Mouse (Mus musculus): ENCODE data around the gene Myom1.

The Myom1 gene

GRCm38 (mm10) chr17:70991706-70992625 is 10.5 kb upstream of the Myom1 start:
- no peak for DNase-seq (ENCODE audit: low spot score in 2 of 2)

DNA sequence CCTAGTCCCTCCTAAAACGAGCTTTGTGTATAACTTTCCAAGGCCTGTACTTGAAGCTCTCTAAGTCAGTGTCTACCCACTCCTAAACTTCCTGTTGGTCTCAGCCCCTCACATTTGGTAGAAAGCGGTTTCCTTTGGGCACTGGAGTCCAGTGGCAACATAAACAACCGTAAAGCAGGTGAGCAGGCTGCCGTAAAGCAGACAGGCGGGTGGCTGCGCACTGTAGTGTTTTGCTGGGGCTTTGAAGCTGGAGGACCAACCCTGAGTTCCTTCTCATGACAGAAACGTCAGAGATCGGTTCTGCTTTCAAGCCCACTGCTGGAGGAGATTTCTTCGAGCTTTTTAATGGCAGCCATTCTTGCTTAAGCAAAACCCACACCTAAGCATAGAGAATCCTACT is 9.8 kb upstream of the Myom1 start:
- no peak for DNase-seq (ENCODE audit: low spot score in 2 of 2)

GRCm38 (mm10) chr17:70993385-70993807 is 9.0 kb upstream of the Myom1 start:
- peak; percentile 75 to 80 for DNase-seq (ENCODE audit: low spot score in 2 of 2)

GRCm38 (mm10) chr17:70994671-70995070 is 7.8 kb upstream of the Myom1 start:
- DNase-seq (ENCODE audit: low spot score in 2 of 2): no peak

DNA sequence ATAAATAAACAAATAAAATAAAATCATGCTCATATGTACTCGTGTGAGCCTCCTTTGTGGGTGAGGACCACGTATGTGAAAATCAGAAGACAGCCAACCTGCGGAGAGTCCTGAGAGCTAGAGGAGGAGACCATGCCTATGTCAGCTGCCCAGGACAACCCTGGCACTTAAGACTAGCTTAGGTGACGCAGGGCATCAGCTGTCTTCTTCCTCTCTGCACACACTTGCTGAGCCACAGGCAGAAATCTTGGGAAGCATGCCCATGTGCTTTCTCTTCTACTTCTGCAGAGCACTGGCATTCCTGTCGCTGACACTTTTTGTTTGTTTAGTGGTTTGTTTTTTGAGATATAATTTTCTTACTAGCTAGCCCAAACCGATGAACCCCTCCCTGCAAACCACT is 6.9 kb upstream of the Myom1 start:
- no peak for DNase-seq (ENCODE audit: low spot score in 2 of 2)

- DNase-seq (ENCODE audit: low spot score in 2 of 2): peak in 1 of 2 experiments; percentile 58
These were observed 4.6 kb upstream of the Myom1 start for GRCm38 (mm10) chr17:70997836-70998235.

- DNase-seq (ENCODE audit: low spot score in 2 of 2): no peak
These were observed 3.9 kb upstream of the Myom1 start for GRCm38 (mm10) chr17:70998400-70998975.

- no peak for DNase-seq (ENCODE audit: low spot score in 2 of 2)
These were observed 3.2 kb upstream of the Myom1 start for GRCm38 (mm10) chr17:70999187-70999586.

- DNase-seq (ENCODE audit: low spot score in 2 of 2): no peak
These were observed 2.2 kb upstream of the Myom1 start for GRCm38 (mm10) chr17:71000255-71000654.

DNA sequence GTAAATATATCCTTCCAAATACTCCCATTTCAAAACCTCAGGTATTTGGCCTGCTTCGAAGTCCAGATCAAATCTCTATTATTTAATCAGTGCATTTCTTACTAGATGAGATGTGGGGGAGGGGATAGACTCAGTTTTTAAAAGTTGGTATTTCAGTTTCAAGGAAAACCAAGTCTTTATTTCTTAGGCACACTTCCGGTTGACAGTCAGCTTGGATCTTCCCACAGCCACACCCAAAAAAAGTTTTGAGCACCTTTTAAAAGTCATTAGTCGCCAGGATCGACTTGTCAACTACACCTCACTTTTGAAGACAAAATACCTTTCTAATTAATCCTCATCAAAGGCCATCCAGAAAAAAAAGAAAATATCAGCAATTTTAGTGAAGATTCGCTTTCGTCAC is 1.4 kb upstream of the Myom1 start:
- DNase-seq (ENCODE audit: low spot score in 2 of 2): no peak

DNA sequence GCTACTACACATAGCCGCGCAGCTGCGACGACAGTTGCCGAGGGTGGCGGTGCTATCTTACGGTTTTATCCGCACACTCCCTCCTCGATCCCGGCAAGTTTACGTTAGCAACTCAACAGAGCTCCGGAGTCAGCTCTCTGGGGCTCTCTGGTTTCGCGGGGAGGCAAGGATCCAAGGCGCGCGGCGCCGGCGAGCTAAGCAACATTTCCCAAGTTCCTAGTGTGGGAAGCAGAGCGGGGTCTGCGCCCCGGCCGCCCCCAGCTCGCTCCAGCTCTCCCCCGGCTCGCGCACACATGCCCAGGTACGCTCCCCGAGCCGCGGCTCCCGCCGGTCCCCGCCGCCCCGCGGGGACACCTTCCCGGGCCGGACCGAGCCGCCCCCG is 743 bp upstream of the Myom1 start:
- peak in 1 of 2 experiments; percentile 41 for DNase-seq (ENCODE audit: low spot score in 2 of 2)

DNA sequence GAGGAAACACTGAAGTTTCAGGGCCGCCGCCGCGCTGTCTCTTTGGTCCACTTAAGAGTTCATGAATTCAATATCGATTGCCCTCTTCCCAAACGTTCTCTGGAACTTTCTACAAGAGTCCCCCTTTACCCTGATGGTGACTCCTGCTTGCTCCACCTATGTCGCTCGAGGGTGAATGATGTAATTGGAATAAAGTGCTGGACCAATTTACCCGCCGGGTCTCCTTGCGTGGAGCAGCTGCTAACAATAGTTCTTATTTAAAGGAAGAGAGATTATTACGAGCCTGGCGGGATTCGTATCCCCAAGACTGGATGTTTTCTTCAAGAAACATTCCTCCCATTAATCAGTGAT is 286 bp downstream of the Myom1 start, which contains the start of gene Myl12a:
TSS of gene Myl12a (minus strand) at position 135 of the 351 bp plus-strand sequence.
- no peak for DNase-seq (ENCODE audit: low spot score in 2 of 2)

- no peak for DNase-seq (ENCODE audit: low spot score in 2 of 2)
These were observed 679 bp downstream of the Myom1 start for GRCm38 (mm10) chr17:71003112-71003511.

- no peak for DNase-seq (ENCODE audit: low spot score in 2 of 2)
These were observed 1.3 kb downstream of the Myom1 start for GRCm38 (mm10) chr17:71003721-71004120.

DNA sequence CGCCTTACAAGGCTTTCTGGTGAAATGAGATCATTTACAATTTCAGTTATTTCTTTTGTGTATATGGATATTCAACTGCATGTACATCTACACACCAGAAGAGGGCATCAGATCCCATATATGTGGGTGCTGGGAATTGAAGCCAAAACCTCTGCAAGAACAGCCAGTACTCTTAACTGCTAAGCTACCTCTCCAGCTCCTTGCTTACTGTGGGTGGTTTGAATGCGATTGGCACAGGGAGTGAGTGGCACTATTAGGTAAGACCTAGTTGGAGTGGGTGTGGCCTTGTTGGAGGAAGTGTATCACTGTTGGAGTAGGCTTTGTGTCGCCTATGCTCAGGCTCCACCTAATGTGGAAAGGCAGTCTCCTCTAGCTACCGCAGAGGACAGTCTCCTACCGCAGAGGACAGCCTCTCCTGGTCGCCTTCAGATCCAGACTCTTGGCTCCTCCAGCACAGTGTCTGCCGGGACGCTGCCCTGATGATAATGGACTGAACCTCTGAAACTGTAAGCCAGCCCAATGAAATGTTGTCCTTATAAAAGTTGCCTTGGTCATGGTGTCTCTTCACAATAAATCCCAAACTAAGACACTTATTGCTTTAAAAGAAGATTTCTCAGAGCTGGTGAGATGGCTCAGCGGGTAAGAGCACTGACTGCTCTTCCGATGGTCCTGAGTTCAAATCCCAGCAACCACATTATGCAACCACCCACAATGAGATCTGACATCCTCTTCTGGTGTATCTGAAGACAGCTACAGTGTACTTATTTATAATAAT is 1.9 kb downstream of the Myom1 start:
- peak; percentile 58 to 59 for DNase-seq (ENCODE audit: low spot score in 2 of 2)

DNA sequence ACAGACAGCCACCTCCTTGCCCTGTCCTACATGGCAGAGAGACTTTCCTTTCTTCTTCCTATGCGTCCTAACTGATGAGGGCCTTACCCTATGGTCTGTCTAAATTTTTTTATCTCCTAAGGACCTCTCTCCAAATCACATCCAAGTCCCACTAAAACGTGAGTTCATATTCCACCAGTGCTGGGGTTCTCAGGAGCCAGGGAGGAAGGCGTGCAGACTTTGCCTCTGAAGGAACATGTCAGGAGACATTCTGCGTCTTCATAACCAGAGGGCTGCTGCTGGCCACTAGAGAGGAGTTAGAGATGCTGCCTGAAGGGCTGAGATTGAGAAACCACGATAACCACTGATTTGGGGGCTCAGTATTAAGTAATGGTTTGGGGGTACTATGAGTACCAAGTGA is 4.5 kb downstream of the Myom1 start:
- no peak for DNase-seq (ENCODE audit: low spot score in 2 of 2)

DNA sequence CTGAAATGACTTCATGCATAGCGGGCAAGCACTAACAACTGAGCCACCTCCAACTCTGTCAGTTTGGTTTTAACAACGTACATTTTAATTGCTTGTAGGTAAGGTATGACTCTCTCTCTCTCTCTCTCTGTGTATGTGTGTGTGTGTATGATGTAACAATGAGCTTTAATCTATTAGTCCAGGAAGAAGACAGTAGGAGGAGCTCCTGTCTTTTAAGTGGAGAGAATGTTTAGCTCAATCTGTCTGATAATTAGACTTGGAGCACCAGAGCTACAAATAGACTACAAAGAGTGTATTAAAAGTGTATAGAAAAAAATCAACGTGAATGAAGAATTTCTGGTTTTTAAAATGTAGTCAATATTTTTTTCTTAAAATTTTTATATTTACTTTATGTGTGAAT is 6.2 kb downstream of the Myom1 start:
- DNase-seq (ENCODE audit: low spot score in 2 of 2): no peak

GRCm38 (mm10) chr17:71009751-71010150 is 7.3 kb downstream of the Myom1 start:
- DNase-seq (ENCODE audit: low spot score in 2 of 2): no peak

DNA sequence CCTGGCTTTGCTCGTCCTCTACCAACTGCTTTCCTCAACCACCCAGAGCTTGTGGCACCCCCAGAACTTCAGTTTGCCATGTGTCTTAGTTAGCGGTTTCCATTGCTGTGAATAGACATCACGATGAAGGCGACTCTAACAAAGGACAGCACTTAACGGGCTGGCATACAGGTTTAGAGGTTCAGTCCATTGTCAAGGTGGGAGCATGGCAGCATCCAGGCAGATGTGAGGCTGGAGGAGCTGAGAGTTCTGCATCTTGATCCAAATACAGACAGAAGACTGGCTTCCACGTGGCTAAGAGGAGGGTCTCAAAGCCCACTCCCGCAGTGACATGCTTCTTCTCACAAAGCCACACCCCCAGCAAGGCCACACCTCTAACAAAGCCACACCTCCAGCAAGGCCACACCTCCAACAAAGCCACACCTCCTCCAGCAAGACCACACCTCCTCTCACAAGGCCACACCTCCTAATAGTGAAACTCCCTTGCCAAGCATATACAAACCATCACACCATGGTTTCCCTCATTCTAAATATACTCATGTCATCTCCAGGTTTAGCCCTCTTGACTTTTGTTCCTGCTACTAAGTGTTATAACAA is 8.3 kb downstream of the Myom1 start:
- no peak for DNase-seq (ENCODE audit: low spot score in 2 of 2)

GRCm38 (mm10) chr17:71011931-71012662 is 9.7 kb downstream of the Myom1 start:
- DNase-seq (ENCODE audit: low spot score in 2 of 2): no peak

- no peak for DNase-seq (ENCODE audit: low spot score in 2 of 2)
These were observed 10.7 kb downstream of the Myom1 start for GRCm38 (mm10) chr17:71013105-71013504.
